Mouse (Mus musculus) small intestine, adult 2 months (tissue): Measurements from ENCODE around the gene Apol8.
"Not testable (repeated sequence)": the region's sequence is repeated elsewhere in the genome, so short reads cannot be mapped to it uniquely, and the experiment has no call there.

Experiments
- CTCF ChIP-seq: fragments of 200-500 bp; IDR thresholded peaks from 2 replicates; pipeline ENCODE4 v1.5.1; 2012; ENCODE audit warnings: low read depth, mild to moderate bottlenecking, control low read depth, inconsistent platforms, low read length, moderate library complexity, mixed read lengths; ENCODE audit not compliant: insufficient replicate concordance, insufficient read length; ENCODE audit errors: extremely low read depth
- POLR2A ChIP-seq: fragments of 200-500 bp; IDR thresholded peaks from 2 replicates; pipeline ENCODE4 v1.6.1; 2012; ENCODE audit warnings: low read depth, mild to moderate bottlenecking, control low read depth, inconsistent platforms, low read length, moderate library complexity

GRCm38 (mm10) chr15:77732851-77733250 is 24.0 kb downstream of the Apol8 start:
- TF ChIP-seq POLR2A, CTCF: not testable (repeated sequence)
